Comparison of ENCODE assay signal across 19 mouse cellular contexts in genomic region chr2:180563841-180564240, GRCm38 (mm10). TPM values are rescaled to one million over a fixed set of nuclear protein-coding genes. Genes with fewer than 3 reads are reported as not detected.
A peak's percentile ranks its signal among the peaks of the same experiment; 100 is the strongest.
DNase-seq lines count a peak whose midpoint lies in the region; ATAC-seq and TF ChIP-seq lines count a peak whose summit lies in the region.
"Had no signal": no experiment of that assay in that cellular context is flagged by ENCODE, and none has a peak within 500 bp of the region (broad histone marks: within the 10 kb centered on the region; RNA-seq: fewer than 3 reads in every experiment).

No protein-coding gene starts in this region.

- no peak overlapping the region for H3K4me3 ChIP-seq in kidney, postnatal 0 days (replicated peaks; ENCODE audit: low read depth, low read length)
- no peak overlapping the region for H3K4me3 ChIP-seq in midbrain, postnatal 0 days (ENCODE audit: low read depth, low read length)
- no peak overlapping the region for H3K4me3 ChIP-seq in midbrain, embryonic 10.5 days
- no peak overlapping the region for H3K4me3 ChIP-seq in hindbrain, embryonic 13.5 days
- H3K4me3 ChIP-seq: embryonic facial prominence, embryonic 13.5 days; heart, embryonic 12.5 days; midbrain, embryonic 12.5 days; myocyte had no signal

- no peak overlapping the region for H3K9ac ChIP-seq in kidney, postnatal 0 days (ENCODE audit: low read depth, low read length)
- H3K9ac ChIP-seq in midbrain, postnatal 0 days (replicated peaks; ENCODE audit: low read length, poor library complexity, severe bottlenecking): no peak overlapping the region
- H3K9ac ChIP-seq in hindbrain, embryonic 13.5 days: no peak overlapping the region
- H3K9ac ChIP-seq: embryonic facial prominence, embryonic 13.5 days; heart, embryonic 12.5 days; liver, postnatal 0 days; midbrain, embryonic 12.5 days had no signal

- no peak overlapping the region for H3K27ac ChIP-seq in kidney, postnatal 0 days
- no peak overlapping the region for H3K27ac ChIP-seq in midbrain, postnatal 0 days (ENCODE audit: low read depth, low read length)
- no peak overlapping the region for H3K27ac ChIP-seq in midbrain, embryonic 10.5 days (replicated peaks)
- 0 out of 2 replicates have a peak overlapping the region, but pooled peaks have one; percentile 30 for H3K27ac ChIP-seq in hindbrain, embryonic 13.5 days
- H3K27ac ChIP-seq: embryonic facial prominence, embryonic 13.5 days; midbrain, embryonic 12.5 days had no signal

- DNase-seq in kidney, postnatal 0 days (ENCODE audit: low spot score): peak; percentile 21
- DNase-seq in kidney, postnatal 10 days: no peak
- DNase-seq in midbrain, postnatal 0 days (ENCODE audit: low spot score): peak; percentile 48
- no peak for DNase-seq in midbrain, embryonic 10.5 days (ENCODE audit: low spot score)
- no peak for DNase-seq in gastrocnemius, postnatal 25 days
- DNase-seq: adrenal gland, postnatal 36 days; cerebellum, adult 9-10 months; kidney, postnatal 36 days; liver; liver, postnatal 0 days; lung, postnatal 14 days had no signal

- no peaks in the 10 kb centered on the region for H3K9me3 ChIP-seq in kidney, postnatal 0 days (replicated peaks; ENCODE audit: low read length)
- H3K9me3 ChIP-seq in midbrain, postnatal 0 days (ENCODE audit: low read length): no peaks in the 10 kb centered on the region
- no peaks in the 10 kb centered on the region for H3K9me3 ChIP-seq in midbrain, embryonic 10.5 days (replicated peaks)
- no peaks in the 10 kb centered on the region for H3K9me3 ChIP-seq in hindbrain, embryonic 13.5 days
- H3K9me3 ChIP-seq: embryonic facial prominence, embryonic 13.5 days; G1E; midbrain, embryonic 12.5 days had no signal

- H3K4me2 ChIP-seq in kidney, postnatal 0 days (ENCODE audit: low read length): no peak overlapping the region
- no peak overlapping the region for H3K4me2 ChIP-seq in midbrain, postnatal 0 days (ENCODE audit: low read depth, low read length, poor library complexity, severe bottlenecking)
- H3K4me2 ChIP-seq in hindbrain, embryonic 13.5 days: no peak overlapping the region
- H3K4me2 ChIP-seq: embryonic facial prominence, embryonic 13.5 days; heart, embryonic 12.5 days; midbrain, embryonic 12.5 days had no signal

- H3K36me3 ChIP-seq in kidney, postnatal 0 days (ENCODE audit: insufficient read depth, low read length): no peaks in the 10 kb centered on the region
- H3K36me3 ChIP-seq in midbrain, postnatal 0 days (ENCODE audit: insufficient read depth, low read length): no peaks in the 10 kb centered on the region
- H3K36me3 ChIP-seq in midbrain, embryonic 10.5 days: no peaks in the 10 kb centered on the region
- no peaks in the 10 kb centered on the region for H3K36me3 ChIP-seq in hindbrain, embryonic 13.5 days
- H3K36me3 ChIP-seq: embryonic facial prominence, embryonic 13.5 days; G1E; heart, embryonic 12.5 days; midbrain, embryonic 12.5 days had no signal

- no peak for TF ChIP-seq CTCF in kidney, postnatal 0 days (IDR thresholded peaks at IDR 0.05; ENCODE audit: low read depth)
- no peak for TF ChIP-seq CTCF in midbrain, postnatal 0 days (IDR thresholded peaks at IDR 0.05)

- 14% methylated on average over 5 of the region's 5 CpGs for WGBS in kidney, postnatal 0 days
- WGBS in midbrain, postnatal 0 days: 34% methylated on average over 5 of the region's 5 CpGs
- 52% methylated on average over 5 of the region's 5 CpGs for WGBS in midbrain, embryonic 10.5 days
- 29% methylated on average over 5 of the region's 5 CpGs for WGBS in hindbrain, embryonic 13.5 days

- no peaks in the 10 kb centered on the region for H3K4me1 ChIP-seq in kidney, postnatal 0 days (replicated peaks; ENCODE audit: insufficient read depth, low read length)
- H3K4me1 ChIP-seq in midbrain, postnatal 0 days (ENCODE audit: insufficient read depth, low read length): no peaks in the 10 kb centered on the region
- peaks cover 7% of the 10 kb centered on the region for H3K4me1 ChIP-seq in midbrain, embryonic 10.5 days
- H3K4me1 ChIP-seq in hindbrain, embryonic 13.5 days (replicated peaks): peaks cover 19% of the 10 kb centered on the region

- ATAC-seq in kidney, postnatal 0 days (replicated peaks; ENCODE audit: low FRiP score, low read depth): no peak
- ATAC-seq in midbrain, postnatal 0 days (ENCODE audit: low FRiP score): no peak
- peak; percentile 69; the same call in 1 of the 2 replicates for ATAC-seq in hindbrain, embryonic 13.5 days (ENCODE audit: low FRiP score)
- ATAC-seq in megakaryocyte progenitor cell, adult 5-6 weeks (replicated peaks; ENCODE audit: poor library complexity): no peak
- ATAC-seq: intestine, postnatal 0 days; liver, postnatal 0 days had no signal

- H3K27me3 ChIP-seq in kidney, postnatal 0 days (ENCODE audit: insufficient read depth, low read length): no peaks in the 10 kb centered on the region
- no peaks in the 10 kb centered on the region for H3K27me3 ChIP-seq in midbrain, postnatal 0 days (ENCODE audit: insufficient read depth, low read length)
- H3K27me3 ChIP-seq in midbrain, embryonic 10.5 days (ENCODE audit: low read depth, poor library complexity, severe bottlenecking): peaks cover 4% of the 10 kb centered on the region; the same call in 1 of the 2 replicates
- peaks cover 19% of the 10 kb centered on the region for H3K27me3 ChIP-seq in hindbrain, embryonic 13.5 days

RNA-seq across cellular contexts. Expression of gene Mrgbp, which starts 17.3 kb away (rescaled TPM):
- polyA plus RNA-seq in kidney, postnatal 0 days (2015; fragmentation: Nextera tagmentation; extraction: Ambion mirVana): 32.1 and 34.1 TPM in 2 replicates
- total RNA-seq in midbrain, postnatal 0 days (2014; rRNA removed): 58.3 and 60.8 TPM in 2 replicates
- 34.4 and 36.5 TPM in 2 replicates for polyA plus RNA-seq in midbrain, postnatal 0 days (2015; fragmentation: Nextera tagmentation; extraction: Ambion mirVana)
- 39.7 and 41.2 TPM in 2 replicates for polyA plus RNA-seq in midbrain, embryonic 10.5 days (2016; fragmentation: Nextera tagmentation; extraction: Ambion mirVana)
- polyA plus RNA-seq in hindbrain, embryonic 13.5 days (2015; fragmentation: Nextera tagmentation; extraction: Ambion mirVana): 42.2 and 44.8 TPM in 2 replicates
- total RNA-seq in gastrocnemius, postnatal 25 days (2021): 1 to 10 TPM; 4.1 to 4.5 TPM
- 34.2 and 36.6 TPM in 2 replicates for total RNA-seq in megakaryocyte progenitor cell, adult 5-6 weeks (2015)
- total RNA-seq in megakaryocyte progenitor cell, adult 5-6 weeks (2017): 27.8 and 32.7 TPM in 2 replicates

RNA-seq across cellular contexts. Expression of gene Ogfr, which starts 25.2 kb away (rescaled TPM):
- polyA plus RNA-seq in kidney, postnatal 0 days (2015; fragmentation: Nextera tagmentation; extraction: Ambion mirVana): 52.1 and 54.5 TPM in 2 replicates
- total RNA-seq in midbrain, postnatal 0 days (2014; rRNA removed): 121 and 126 TPM in 2 replicates
- polyA plus RNA-seq in midbrain, postnatal 0 days (2015; fragmentation: Nextera tagmentation; extraction: Ambion mirVana): 82.1 and 82.4 TPM in 2 replicates
- polyA plus RNA-seq in midbrain, embryonic 10.5 days (2016; fragmentation: Nextera tagmentation; extraction: Ambion mirVana): 104 and 107 TPM in 2 replicates
- 85.8 and 86.2 TPM in 2 replicates for polyA plus RNA-seq in hindbrain, embryonic 13.5 days (2015; fragmentation: Nextera tagmentation; extraction: Ambion mirVana)
- total RNA-seq in gastrocnemius, postnatal 25 days (2021): 10 to 100 TPM; 20.0 to 23.6 TPM
- total RNA-seq in megakaryocyte progenitor cell, adult 5-6 weeks (2015): 22.9 and 24.4 TPM in 2 replicates
- total RNA-seq in megakaryocyte progenitor cell, adult 5-6 weeks (2017): 34.9 and 47.6 TPM in 2 replicates

RNA-seq across cellular contexts. Expression of gene Col9a3, which starts 33.7 kb away (rescaled TPM):
- 4.0 and 5.1 TPM in 2 replicates for polyA plus RNA-seq in kidney, postnatal 0 days (2015; fragmentation: Nextera tagmentation; extraction: Ambion mirVana)
- total RNA-seq in midbrain, postnatal 0 days (2014; rRNA removed): 19.9 and 47.6 TPM in 2 replicates
- 29.6 and 29.8 TPM in 2 replicates for polyA plus RNA-seq in midbrain, postnatal 0 days (2015; fragmentation: Nextera tagmentation; extraction: Ambion mirVana)
- 2.6 and 3.7 TPM in 2 replicates for polyA plus RNA-seq in midbrain, embryonic 10.5 days (2016; fragmentation: Nextera tagmentation; extraction: Ambion mirVana)
- polyA plus RNA-seq in hindbrain, embryonic 13.5 days (2015; fragmentation: Nextera tagmentation; extraction: Ambion mirVana): 71.7 and 74.9 TPM in 2 replicates
- total RNA-seq in gastrocnemius, postnatal 25 days (2021): under 1 TPM; 0.16 to 0.59 TPM
- total RNA-seq in megakaryocyte progenitor cell, adult 5-6 weeks (2015): 0.30 TPM in 1 of 2 replicates, not detected in the other
- 0.47 TPM in 1 of 2 replicates, not detected in the other for total RNA-seq in megakaryocyte progenitor cell, adult 5-6 weeks (2017)

Comparison
In these comparisons a context has a peak if more than half of its experiments do, and no peak if none do; other contexts are left out.
1. DNase-seq: peak in kidney, postnatal 0 days (single experiment) and midbrain, postnatal 0 days (single experiment); none in kidney, postnatal 10 days (single experiment), midbrain, embryonic 10.5 days (single experiment) and gastrocnemius, postnatal 25 days (single experiment).